Mouse (Mus musculus) intestine, embryonic 15.5 days (tissue): ENCODE results near the gene G530012D18Rik. TPM values are rescaled to one million over a fixed set of nuclear protein-coding genes. Genes with fewer than 3 reads are reported as not detected.

Source experiments
- polyA plus RNA-seq: library from polyadenylated mRNA; unstranded; fragments of >200 nt; fragmentation: Nextera tagmentation; extraction: Ambion mirVana; gene quantifications from 2 replicates; pipeline ENCODE4 v1.2.1, GENCODE M21; 2015

G530012D18Rik gene
- polyA plus RNA-seq, 1 experiment from 2014 or later, result not detected

Other genes with a start within 250 kb of the G530012D18Rik start
- 1.7 and 2.9 TPM in 2 replicates for gene Sp110, start 23.1 kb downstream of the G530012D18Rik start, polyA plus RNA-seq
- gene Sp140, start 24.7 kb downstream of the G530012D18Rik start, polyA plus RNA-seq, result 0.95 and 1.9 TPM in 2 replicates
- 2.6 and 3.4 TPM in 2 replicates for gene Sp100, start 74.3 kb downstream of the G530012D18Rik start, polyA plus RNA-seq
- gene A630001G21Rik, start 203.0 kb downstream of the G530012D18Rik start, polyA plus RNA-seq, result 0.96 and 1.1 TPM in 2 replicates
- gene Cab39, start 217.8 kb downstream of the G530012D18Rik start, polyA plus RNA-seq, result 29.2 and 29.3 TPM in 2 replicates